Mouse (Mus musculus) embryonic facial prominence, embryonic 10.5 days (tissue): ENCODE data around the gene Heatr4. TPM values are rescaled to one million over a fixed set of nuclear protein-coding genes. Genes with fewer than 3 reads are reported as not detected.
"Not testable (repeated sequence)": the region's sequence is repeated elsewhere in the genome, so short reads cannot be mapped to it uniquely, and the experiment has no call there.

ENCODE experiments used
- DNase-seq: peaks from one replicate; pipeline ENCODE4 v3.0.0-alpha.2; 2017; ENCODE audit warnings: low spot score
- H3K27ac ChIP-seq: fragments of 300-500 bp; sonication (generic); replicated peaks from 2 replicates; pipeline ENCODE4 v1.5.1; 2016; ENCODE audit warnings: mild to moderate bottlenecking
- H3K27me3 ChIP-seq: fragments of 300-500 bp; sonication (generic); replicated peaks from 2 replicates; pipeline ENCODE4 v1.6.1; 2016; ENCODE audit warnings: low read depth, mild to moderate bottlenecking; ENCODE audit not compliant: poor library complexity, severe bottlenecking
- H3K36me3 ChIP-seq: fragments of 300-500 bp; sonication (generic); replicated peaks from 2 replicates; pipeline ENCODE4 v1.6.1; 2016; ENCODE audit warnings: mild to moderate bottlenecking, moderate library complexity
- H3K4me1 ChIP-seq: fragments of 300-500 bp; sonication (generic); 2 replicates; pipeline ENCODE4 v1.6.1; 2016
- H3K4me3 ChIP-seq: fragments of 300-500 bp; sonication (generic); 2 replicates; pipeline ENCODE4 v1.5.1; 2016; ENCODE audit warnings: mild to moderate bottlenecking, moderate library complexity
- H3K9me3 ChIP-seq: fragments of 300-500 bp; sonication (generic); 2 replicates; pipeline ENCODE4 v1.6.1; 2016; ENCODE audit warnings: mild to moderate bottlenecking
- WGBS: fragments of 180-500 bp; shearing (Covaris S2); methylation state at CpG from one replicate; pipeline ENCODE4 v1.1.7; 2016; 5-methylcytosine and 5-hydroxymethylcytosine counted together
- polyA plus RNA-seq: library from polyadenylated mRNA; unstranded; fragments of >200 nt; fragmentation: Nextera tagmentation; extraction: Ambion mirVana; gene quantifications from 2 replicates; pipeline ENCODE4 v1.2.1, GENCODE M21; 2016

The Heatr4 gene
- polyA plus RNA-seq = not detected in 2 replicates

DNA sequence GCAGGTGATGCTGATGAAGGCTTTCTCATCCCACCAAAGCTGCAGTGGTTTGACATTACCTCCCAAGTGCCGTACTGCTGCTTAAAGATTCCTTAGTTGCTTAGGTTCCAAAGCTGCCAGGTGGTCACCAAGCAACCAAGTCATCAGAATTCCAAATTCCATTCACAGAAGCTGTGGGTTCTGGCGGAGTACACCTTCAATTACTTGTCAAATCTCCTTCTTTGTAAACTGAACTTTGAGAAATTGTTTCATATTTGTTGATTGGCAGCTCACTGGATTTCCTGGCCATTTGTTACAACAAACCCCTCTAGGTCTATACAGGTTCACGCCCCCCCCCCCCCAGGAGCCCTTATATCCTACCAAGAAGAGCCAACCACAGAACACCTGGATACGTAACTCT lies at the start of gene Heatr4:
Heatr4 (minus strand) TSS at position 101 of the 400 bp plus-strand sequence.
- 84% methylated on average over 4 of the region's 4 CpGs for WGBS
- H3K27me3 ChIP-seq = no peaks in the 10 kb centered on the region
- 0 out of 2 replicates have a peak, but pooled peaks cover 2% of the 10 kb centered on the region for H3K36me3 ChIP-seq
- no peak for DNase-seq
- H3K27ac ChIP-seq = no peak within 1 kb of the TSS
- H3K4me3 ChIP-seq = no peak within 1 kb of the TSS
- peaks cover 11% of the 10 kb centered on the region for H3K4me1 ChIP-seq
- no peaks in the 10 kb centered on the region for H3K9me3 ChIP-seq

DNA sequence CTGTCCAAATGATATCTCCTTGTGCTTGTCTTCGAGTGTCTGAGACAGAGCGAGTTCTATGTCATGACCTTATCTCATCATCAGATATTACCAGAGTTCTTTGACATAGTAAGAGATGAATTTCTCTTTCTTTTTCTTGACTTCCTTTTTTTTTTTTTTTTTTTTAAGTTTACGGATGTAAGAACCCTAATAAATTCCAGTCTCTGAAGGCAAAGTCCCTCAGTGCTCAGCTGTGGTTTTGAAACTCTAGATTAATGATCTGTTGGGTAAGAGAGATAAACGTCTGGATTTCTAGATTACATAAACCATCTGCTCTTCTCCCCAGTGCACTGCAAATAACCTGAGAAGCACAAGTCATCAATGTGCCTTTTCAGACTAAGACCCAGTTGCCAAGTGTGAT lies 49.5 kb upstream of the Heatr4 start:
- Histone ChIP-seq H3K36me3 (no peaks in the 10 kb centered on the region), H3K27ac (no peak overlapping the region), H3K9me3 (no peaks in the 10 kb centered on the region), H3K27me3 (peaks cover 10% of the 10 kb centered on the region), H3K4me3 (no peak overlapping the region), H3K4me1 (peaks cover 3% of the 10 kb centered on the region; the same call in 1 of the 2 replicates)
- 80% methylated on average over 4 of the region's 4 CpGs for WGBS
- DNase-seq = no peak

DNA sequence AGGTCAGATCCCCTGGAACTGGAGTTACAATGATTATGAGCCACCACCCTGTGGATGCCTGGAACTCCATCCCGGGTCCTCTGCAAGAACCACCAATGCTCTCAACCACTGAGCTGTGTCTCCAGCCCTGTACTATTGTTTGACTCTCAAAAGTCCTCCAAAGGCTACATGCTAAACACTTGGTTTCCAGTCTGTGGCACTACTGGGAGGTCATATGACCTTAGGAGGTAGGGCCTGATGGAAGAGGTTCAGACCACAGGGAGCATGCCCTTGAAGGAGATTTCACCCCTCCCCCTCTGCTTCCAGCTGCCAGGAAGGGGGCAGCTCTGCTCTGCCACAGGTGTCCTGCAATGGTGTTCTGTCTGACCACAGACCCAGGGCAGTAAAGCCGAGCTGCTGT lies 48.6 kb upstream of the Heatr4 start:
- H3K27me3 ChIP-seq, H3K27ac ChIP-seq, H3K9me3 ChIP-seq, H3K36me3 ChIP-seq, H3K4me3 ChIP-seq, H3K4me1 ChIP-seq, DNase-seq: not testable (repeated sequence)
- WGBS = 86% methylated on average over 2 of the region's 2 CpGs

DNA sequence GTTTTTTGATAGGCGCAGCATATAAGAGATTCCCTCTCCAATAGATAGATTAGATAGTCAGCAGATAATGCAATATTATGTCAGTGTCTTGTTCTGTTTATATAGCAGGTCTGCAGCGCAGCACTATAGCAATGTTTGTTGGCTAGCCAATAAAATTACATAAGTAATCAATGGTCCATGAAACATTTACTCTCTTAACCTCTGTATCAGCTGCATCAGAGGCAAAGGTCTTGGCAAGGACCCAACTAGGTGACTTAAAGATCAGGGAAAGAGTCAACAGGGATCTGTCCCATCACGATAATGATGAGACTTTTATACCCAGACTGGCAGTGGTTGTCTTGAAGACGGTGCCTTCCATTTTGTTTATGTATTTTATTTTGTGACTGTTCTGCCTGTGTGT lies 48.2 kb upstream of the Heatr4 start:
- H3K36me3 ChIP-seq = no peaks in the 10 kb centered on the region
- DNase-seq = no peak
- H3K27me3 ChIP-seq = peaks cover 10% of the 10 kb centered on the region
- no peaks in the 10 kb centered on the region; the same call in 1 of the 2 replicates for H3K4me1 ChIP-seq
- H3K4me3 ChIP-seq = no peak overlapping the region
- H3K9me3 ChIP-seq = no peaks in the 10 kb centered on the region
- 92% methylated on average over 4 of the region's 4 CpGs for WGBS
- no peak overlapping the region for H3K27ac ChIP-seq

DNA sequence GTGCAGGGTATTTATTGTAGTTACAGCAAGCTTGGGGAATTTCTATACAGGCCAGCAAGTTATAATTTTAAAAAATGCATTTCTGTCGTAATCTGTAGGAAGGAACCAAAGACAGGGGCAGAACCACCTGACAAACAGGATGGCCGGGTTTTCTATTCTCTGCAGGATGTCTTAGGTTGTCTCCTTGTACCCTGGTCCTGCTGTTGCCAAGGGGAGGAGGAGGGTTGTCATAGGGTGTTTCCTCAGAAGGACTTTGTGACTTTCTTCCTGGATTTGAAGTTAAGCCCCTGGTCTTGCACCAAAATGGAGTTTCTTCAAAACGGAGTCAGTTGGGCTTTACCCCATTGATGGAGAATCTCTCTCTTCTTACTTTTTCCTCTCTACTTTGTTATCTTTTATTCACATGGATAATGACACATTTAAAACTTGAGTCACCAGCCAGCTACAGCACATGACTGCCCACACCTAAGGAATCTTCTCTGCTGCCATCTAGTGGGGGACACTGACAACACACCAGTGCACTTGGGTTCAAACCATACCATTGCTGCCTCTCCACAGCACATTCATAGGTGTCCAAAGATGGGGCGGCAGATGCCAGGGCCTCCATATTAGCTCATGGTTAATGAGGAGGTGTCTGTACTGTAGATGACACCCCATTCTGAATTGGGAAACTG lies 46.1 kb upstream of the Heatr4 start:
- Histone ChIP-seq H3K27me3 (no peaks in the 10 kb centered on the region), H3K9me3 (no peaks in the 10 kb centered on the region), H3K27ac (no peak overlapping the region), H3K36me3 (no peaks in the 10 kb centered on the region), H3K4me1 (no peaks in the 10 kb centered on the region), H3K4me3 (no peak overlapping the region)
- WGBS = 79% methylated on average over 4 of the region's 4 CpGs
- DNase-seq = peak; percentile 63

DNA sequence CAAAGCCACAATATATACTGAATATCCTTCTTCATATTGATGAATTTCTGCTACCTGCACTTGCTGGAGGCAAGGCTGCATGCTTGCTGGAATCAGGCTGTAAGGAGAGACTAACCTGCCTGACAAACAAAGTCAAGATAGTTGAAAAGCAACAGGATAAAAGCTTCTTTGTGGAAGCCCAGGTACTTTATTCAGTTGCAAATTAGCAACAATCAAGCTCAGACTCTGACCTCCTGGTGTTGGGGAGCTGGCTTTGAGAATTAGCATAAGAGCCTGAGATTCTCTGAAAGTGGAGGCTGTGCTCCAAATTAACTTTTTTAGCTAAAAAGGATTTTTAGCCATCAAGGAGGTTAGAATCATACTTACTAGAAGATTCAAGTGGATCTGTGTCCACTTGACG lies 44.4 kb upstream of the Heatr4 start:
- H3K27me3 ChIP-seq, DNase-seq, H3K36me3 ChIP-seq, H3K27ac ChIP-seq, H3K4me1 ChIP-seq, H3K4me3 ChIP-seq, H3K9me3 ChIP-seq: not testable (repeated sequence)
- 80% methylated on average over 1 of the region's 1 CpGs for WGBS

DNA sequence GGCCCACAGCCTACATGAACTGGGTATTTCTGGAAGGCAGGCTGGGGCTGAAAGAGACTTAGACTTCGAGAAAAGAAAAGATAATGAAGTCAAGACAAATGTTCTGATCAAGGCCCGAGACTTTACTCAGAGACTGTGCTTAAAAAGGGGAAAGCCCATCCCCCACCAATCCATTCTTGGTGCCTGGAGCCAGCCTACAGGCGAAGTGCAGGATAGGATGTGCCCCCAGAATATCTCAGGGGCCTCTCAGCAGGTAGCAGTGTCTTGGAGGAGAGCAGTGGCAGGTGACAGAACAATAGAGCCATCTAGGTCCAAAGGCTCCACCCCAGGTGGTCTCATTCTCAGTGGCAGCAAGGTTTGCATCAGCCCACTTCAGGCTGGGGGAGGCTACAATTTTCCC lies 43.7 kb upstream of the Heatr4 start:
- H3K4me1 ChIP-seq, H3K27ac ChIP-seq, DNase-seq, H3K4me3 ChIP-seq, H3K36me3 ChIP-seq, H3K9me3 ChIP-seq, H3K27me3 ChIP-seq: not testable (repeated sequence)
- WGBS = 43% methylated on average over 3 of the region's 3 CpGs

DNA sequence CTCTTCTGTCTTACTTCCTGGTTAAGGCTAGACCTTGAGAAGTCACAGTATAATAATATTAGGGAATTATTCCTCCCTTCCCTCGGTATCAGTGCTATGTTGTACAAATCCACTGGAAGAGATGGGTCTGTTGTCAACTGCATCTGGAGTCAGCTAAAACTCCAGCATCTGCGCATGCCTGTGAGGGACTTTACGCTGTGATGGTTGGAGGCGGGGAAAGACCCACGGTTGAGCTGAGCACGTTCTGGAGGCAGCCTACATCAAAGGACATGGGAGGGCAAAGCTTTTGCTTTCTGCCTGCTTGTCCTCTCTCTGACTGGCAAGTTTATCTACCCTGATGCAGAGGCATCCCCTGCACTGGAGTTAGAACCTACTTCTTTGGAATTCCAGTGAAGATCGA lies 41.2 kb upstream of the Heatr4 start:
- no peak overlapping the region for H3K4me3 ChIP-seq
- 93% methylated on average over 7 of the region's 7 CpGs for WGBS
- H3K27ac ChIP-seq = no peak overlapping the region
- H3K9me3 ChIP-seq = no peaks in the 10 kb centered on the region
- no peaks in the 10 kb centered on the region for H3K27me3 ChIP-seq
- DNase-seq = no peak
- H3K36me3 ChIP-seq = no peaks in the 10 kb centered on the region
- no peaks in the 10 kb centered on the region for H3K4me1 ChIP-seq

DNA sequence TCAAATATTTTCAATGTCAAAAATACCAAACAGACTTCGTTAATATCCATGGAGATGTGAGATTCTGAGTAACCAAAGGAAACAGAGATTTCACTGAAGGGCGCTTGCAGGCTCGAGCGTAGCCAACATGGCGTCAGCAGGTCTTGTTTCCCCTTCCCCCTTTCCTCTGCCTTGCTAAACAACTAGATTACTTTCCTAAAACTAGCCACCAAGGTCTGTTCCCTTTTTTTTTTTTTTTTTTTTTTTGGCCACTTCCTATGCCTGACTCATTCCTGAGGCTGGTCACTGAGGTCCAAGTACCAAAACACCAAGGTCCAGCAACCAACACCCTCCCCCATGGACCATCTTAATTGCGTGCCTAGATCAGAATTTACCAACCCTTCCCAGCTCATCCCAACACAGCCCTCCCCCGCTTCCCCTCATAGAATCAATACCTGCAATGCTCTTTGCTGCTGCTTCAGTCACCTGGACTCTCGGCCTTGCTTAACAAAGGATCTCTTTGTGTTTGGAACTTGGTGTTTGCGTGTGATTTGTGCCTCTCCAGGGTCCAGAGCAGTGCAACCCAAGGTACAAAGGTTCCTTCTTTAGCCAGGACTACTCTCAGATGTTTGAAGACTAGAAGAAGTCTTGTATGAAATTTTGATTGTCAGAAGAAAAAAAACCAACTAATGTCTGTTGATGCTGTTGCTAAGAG lies 38.5 kb upstream of the Heatr4 start:
- Histone ChIP-seq H3K27ac (no peak overlapping the region), H3K4me3 (no peak overlapping the region), H3K27me3 (no peaks in the 10 kb centered on the region), H3K4me1 (no peaks in the 10 kb centered on the region), H3K36me3 (no peaks in the 10 kb centered on the region; the same call in 1 of the 2 replicates), H3K9me3 (no peaks in the 10 kb centered on the region)
- DNase-seq = no peak
- WGBS = 78% methylated on average over 9 of the region's 9 CpGs

DNA sequence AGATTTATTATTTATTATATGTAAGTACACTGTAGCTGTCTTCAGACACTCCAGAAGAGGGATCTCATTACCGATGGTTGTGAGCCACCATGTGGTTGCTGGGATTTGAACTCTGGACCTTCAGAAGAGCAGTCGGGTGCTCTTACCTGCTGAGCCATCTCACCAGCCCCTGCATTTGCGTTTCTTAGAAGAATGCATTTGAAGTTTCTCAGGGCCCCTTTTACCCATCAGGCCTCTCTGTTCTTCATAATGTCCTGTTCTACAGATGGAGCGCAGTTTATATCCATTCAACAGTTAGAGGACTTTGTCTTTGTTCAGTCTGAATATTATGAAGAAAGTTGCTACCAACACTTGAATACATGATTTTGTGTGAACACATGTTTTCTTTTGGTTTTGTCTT lies 37.6 kb upstream of the Heatr4 start:
- H3K9me3 ChIP-seq, DNase-seq, H3K4me1 ChIP-seq, H3K27me3 ChIP-seq, H3K4me3 ChIP-seq, H3K36me3 ChIP-seq, H3K27ac ChIP-seq: not testable (repeated sequence)
- WGBS = 89% methylated on average over 4 of the region's 4 CpGs

DNA sequence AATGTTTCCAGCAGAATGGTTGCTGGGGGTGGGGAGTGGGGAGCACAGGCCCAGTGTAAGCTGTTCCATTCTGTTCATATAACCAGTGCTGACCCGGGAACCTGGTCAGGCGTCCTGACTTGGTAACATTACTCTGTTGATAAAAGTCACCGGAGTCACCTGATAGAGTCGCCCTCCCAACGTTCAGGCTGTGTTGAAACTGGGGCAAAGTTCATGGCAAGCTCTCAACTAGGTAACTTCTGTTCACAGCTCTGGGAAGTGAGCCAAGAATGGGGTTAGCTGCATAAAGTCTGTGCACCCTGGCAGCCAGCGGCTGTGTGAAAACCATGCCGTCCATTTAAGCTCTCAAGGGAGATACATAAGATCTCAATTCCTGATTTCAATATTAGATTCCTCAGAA lies 35.9 kb upstream of the Heatr4 start:
- H3K4me1 ChIP-seq, H3K4me3 ChIP-seq, DNase-seq, H3K27ac ChIP-seq, H3K9me3 ChIP-seq, H3K27me3 ChIP-seq: not testable (repeated sequence)
- WGBS = 84% methylated on average over 7 of the region's 7 CpGs
- peaks cover 12% of the 10 kb centered on the region for H3K36me3 ChIP-seq

DNA sequence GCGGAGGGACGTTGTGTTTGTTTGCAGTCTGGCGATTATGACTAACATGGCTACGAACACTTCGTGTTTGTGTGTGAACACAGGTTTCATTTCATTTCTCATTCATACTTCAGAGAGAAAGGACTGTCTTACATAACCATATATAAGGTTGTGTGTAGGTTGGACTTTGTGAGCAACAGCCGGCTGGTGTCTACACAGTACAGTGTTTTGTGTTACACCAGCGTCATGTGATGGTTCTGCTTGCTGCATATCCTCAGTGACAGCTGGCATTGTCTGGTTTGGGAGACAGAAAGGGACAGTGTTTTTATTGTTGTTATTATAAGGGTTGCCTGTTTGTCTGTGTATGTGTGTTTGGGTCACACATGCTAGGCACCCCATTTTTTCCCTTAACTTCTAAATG lies 29.0 kb upstream of the Heatr4 start:
- Histone ChIP-seq H3K9me3 (no peaks in the 10 kb centered on the region), H3K36me3 (peaks cover 17% of the 10 kb centered on the region), H3K4me3 (no peak overlapping the region), H3K27me3 (0 out of 2 replicates have a peak, but pooled peaks cover 2% of the 10 kb centered on the region), H3K27ac (no peak overlapping the region), H3K4me1 (peaks cover 18% of the 10 kb centered on the region)
- WGBS = 94% methylated on average over 7 of the region's 7 CpGs
- DNase-seq = no peak

DNA sequence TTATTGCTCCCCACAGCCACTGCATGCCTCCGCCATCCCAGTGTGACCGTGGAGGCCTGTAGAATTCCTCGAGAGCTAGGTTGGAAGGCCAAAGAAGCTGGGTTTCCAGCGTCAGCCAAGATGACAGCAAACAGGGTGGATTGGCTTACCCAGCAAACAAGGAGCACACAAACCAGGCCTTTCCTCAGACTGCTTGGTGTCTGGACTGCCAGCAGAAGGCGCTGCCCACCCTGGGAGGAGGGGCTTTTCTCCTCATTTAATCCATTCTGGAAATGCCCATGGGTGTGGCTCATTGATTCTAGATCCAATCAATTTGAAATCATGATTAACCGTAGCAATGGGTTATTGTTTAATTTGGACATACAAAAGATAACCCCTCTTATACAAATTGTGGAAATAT lies 28.5 kb upstream of the Heatr4 start:
- Histone ChIP-seq H3K27me3 (0 out of 2 replicates have a peak, but pooled peaks cover 6% of the 10 kb centered on the region), H3K9me3 (no peaks in the 10 kb centered on the region), H3K36me3 (peaks cover 17% of the 10 kb centered on the region), H3K4me3 (no peak overlapping the region), H3K4me1 (peaks cover 19% of the 10 kb centered on the region), H3K27ac (no peak overlapping the region)
- DNase-seq = no peak
- 73% methylated on average over 6 of the region's 6 CpGs for WGBS
